Mouse (Mus musculus) sigmoid colon, adult 10 weeks (tissue): ENCODE data around the gene Spin2-ps6. TPM values are rescaled to one million over a fixed set of nuclear protein-coding genes. Genes with fewer than 3 reads are reported as not detected.

Source experiments
- polyA plus RNA-seq: library from polyadenylated mRNA; stranded (reverse); fragments of 350-450 nt; fragmentation: Illumina TruSeq; extraction: RNeasy Lipid Tissue Mini Kit (QIAGEN cat#74804); gene quantifications from one replicate; pipeline ENCODE4 v1.2.3, GENCODE M21; 2014; ENCODE audit warnings: low read depth, low replicate concordance

The Spin2-ps6 gene
- polyA plus RNA-seq, result not detected

DNA sequence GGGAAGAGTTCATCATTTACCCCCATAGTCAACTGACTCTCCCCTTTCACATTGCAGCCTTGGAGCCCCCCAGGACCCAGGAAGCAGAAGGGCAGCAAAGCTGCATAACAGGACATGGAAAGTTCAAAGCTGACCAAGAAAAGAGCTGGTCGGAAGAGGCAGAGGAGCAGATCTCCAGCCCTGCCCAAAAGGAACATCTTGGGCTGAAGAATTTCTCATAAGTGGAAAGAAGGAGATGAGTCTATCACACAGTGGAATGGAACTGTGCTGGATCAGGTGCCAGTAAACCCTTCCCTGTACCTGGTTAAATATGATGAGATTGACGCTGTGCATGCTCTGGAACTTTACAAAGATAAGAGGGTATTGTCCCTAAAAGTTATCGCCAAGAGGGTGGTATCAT lies at the start of gene Spin2-ps6:
TSS of gene Spin2-ps6 (plus strand) at position 301 of the 400 bp plus-strand sequence.

Other genes starting within 250 kb of the Spin2-ps6 start
- gene Btbd35f12, start 78.5 kb downstream of the Spin2-ps6 start, polyA plus RNA-seq, result not detected